Mouse (Mus musculus): ENCODE measurements around the gene Atp6v1b1. TPM values are rescaled to one million over a fixed set of nuclear protein-coding genes. Genes with fewer than 3 reads are reported as not detected.
A peak's percentile ranks its signal among the peaks of the same experiment; 100 is the strongest.

The Atp6v1b1 gene
- polyA plus RNA-seq, 1 experiment: not detected

- peak; percentile 46 for TF ChIP-seq GATA1 (IDR thresholded peaks at IDR 0.05; ENCODE audit: low read length)
Measured at GRCm38 (mm10) chr6:83791251-83791890, 48.6 kb downstream of the Atp6v1b1 start.

DNA sequence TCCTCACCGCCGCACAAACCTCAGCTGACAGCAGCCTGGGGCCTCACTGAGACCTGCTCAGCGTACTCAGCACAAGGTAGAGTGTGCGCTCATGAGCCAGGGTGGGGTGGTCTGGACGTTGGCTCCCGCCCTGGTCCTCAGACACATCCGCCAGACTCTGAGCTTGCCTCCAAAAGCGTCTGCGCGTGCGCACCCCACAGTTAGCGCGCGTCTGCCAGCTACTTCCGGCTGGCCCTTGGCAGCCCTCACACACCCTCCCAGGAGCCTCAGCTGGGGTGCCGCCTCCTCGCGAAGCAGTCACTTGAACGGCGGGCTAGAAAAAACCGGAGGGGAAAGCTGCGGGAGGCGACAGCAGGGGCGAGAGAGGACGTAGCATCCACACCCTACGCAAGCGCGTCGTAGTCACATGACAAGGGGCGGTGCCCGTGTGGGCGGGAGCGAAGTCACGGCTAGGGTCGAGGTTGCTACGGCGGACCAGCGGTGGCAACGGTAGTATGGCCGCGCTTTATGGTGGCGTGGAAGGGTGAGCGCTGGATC is 52.0 kb downstream of the Atp6v1b1 start, which contains the start of gene Nagk:
TSS of gene Nagk (plus strand) at position 223 of the 537 bp plus-strand sequence.
- TF ChIP-seq GATA1 (IDR thresholded peaks at IDR 0.05; ENCODE audit: low read length): no peak

DNA sequence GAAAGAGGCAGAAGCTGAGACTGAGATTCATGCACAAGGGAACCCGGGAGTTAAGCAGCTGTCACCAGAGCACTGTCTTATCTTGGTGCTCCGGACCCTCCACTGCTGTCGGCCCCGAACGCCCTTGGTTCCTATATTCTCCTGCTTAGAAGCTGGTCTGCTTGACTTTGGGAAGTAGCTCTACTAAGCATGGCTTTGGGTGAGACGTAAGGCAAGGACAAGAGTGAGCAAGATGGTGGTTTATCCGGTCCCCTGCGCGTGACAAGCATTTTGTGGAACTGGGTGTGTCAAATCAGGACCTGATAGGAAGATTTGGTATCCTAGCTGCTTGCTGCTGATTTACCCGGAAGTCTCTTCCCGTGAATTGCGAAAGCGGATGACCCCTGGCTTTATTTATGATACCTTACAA is 52.7 kb downstream of the Atp6v1b1 start:
- peak; percentile 51 for TF ChIP-seq GATA1 (IDR thresholded peaks at IDR 0.05; ENCODE audit: low read length)

GRCm38 (mm10) chr6:83796686-83797085 is 53.9 kb downstream of the Atp6v1b1 start:
- no peak for TF ChIP-seq GATA1 (IDR thresholded peaks at IDR 0.05; ENCODE audit: low read length)

- TF ChIP-seq GATA1 (IDR thresholded peaks at IDR 0.05; ENCODE audit: low read length): no peak
Measured at GRCm38 (mm10) chr6:83802033-83802432, 59.2 kb downstream of the Atp6v1b1 start.

GRCm38 (mm10) chr6:83802846-83803245 is 60.1 kb downstream of the Atp6v1b1 start:
- TF ChIP-seq GATA1 (IDR thresholded peaks at IDR 0.05; ENCODE audit: low read length): no peak

Other genes starting within 250 kb of the Atp6v1b1 start
- 6.7 and 8.9 TPM in 2 replicates for gene Dguok, start 236.0 kb upstream of the Atp6v1b1 start, polyA plus RNA-seq (2012)
- gene Actg2, start 206.7 kb upstream of the Atp6v1b1 start, polyA plus RNA-seq (2012): not detected in 2 replicates
- 1.2 and 1.6 TPM in 2 replicates for gene Stambp, start 170.3 kb upstream of the Atp6v1b1 start, polyA plus RNA-seq (2012)
- not detected in 2 replicates for gene Clec4f, start 86.8 kb upstream of the Atp6v1b1 start, polyA plus RNA-seq (2012)
- not detected in 2 replicates for gene Cd207, start 65.1 kb upstream of the Atp6v1b1 start, polyA plus RNA-seq (2012)
- not detected in 2 replicates for gene Vax2, start 31.7 kb upstream of the Atp6v1b1 start, polyA plus RNA-seq (2012)
- not detected in 2 replicates for gene Ankrd53, start 19.7 kb downstream of the Atp6v1b1 start, polyA plus RNA-seq (2012)
- gene Tex261, start 32.8 kb downstream of the Atp6v1b1 start, polyA plus RNA-seq (2012): 46.2 and 58.9 TPM in 2 replicates
- gene Nagk, start 52.0 kb downstream of the Atp6v1b1 start, polyA plus RNA-seq (2012): 6.5 and 8.1 TPM in 2 replicates
- gene Paip2b, start 88.8 kb downstream of the Atp6v1b1 start, polyA plus RNA-seq (2012): 9.5 and 13.9 TPM in 2 replicates
- 3.5 and 4.3 TPM in 2 replicates for gene Zfp638, start 124.1 kb downstream of the Atp6v1b1 start, polyA plus RNA-seq (2012)

Data from G1E-ER4 (cell line).